Mouse (Mus musculus) cerebellum, adult 9-10 months (tissue): ENCODE measurements around the gene Cmtm1.
A peak's percentile ranks its signal among the peaks of the same experiment; 100 is the strongest.
"Not testable (repeated sequence)": the region's sequence is repeated elsewhere in the genome, so short reads cannot be mapped to it uniquely, and the experiment has no call there.

ENCODE experiments used
- DNase-seq: peaks from one replicate; pipeline ENCODE4 v3.0.0; 2022

Gene Cmtm1

GRCm38 (mm10) chr8:104313311-104313710 is 3.4 kb upstream of the Cmtm1 start:
- DNase-seq, result no peak

GRCm38 (mm10) chr8:104312023-104312422 is 2.1 kb upstream of the Cmtm1 start:
- not testable (repeated sequence) for DNase-seq

- DNase-seq, result not testable (repeated sequence)
These were observed 1.6 kb downstream of the Cmtm1 start for GRCm38 (mm10) chr8:104308341-104308740.

GRCm38 (mm10) chr8:104304962-104305361 is 5.0 kb downstream of the Cmtm1 start:
- no peak for DNase-seq

GRCm38 (mm10) chr8:104302536-104302935 is 7.4 kb downstream of the Cmtm1 start:
- DNase-seq, result not testable (repeated sequence)

- not testable (repeated sequence) for DNase-seq
These were observed 8.4 kb downstream of the Cmtm1 start for GRCm38 (mm10) chr8:104301577-104301976.

- no peak for DNase-seq
These were observed 15.5 kb downstream of the Cmtm1 start for GRCm38 (mm10) chr8:104294396-104294795.

GRCm38 (mm10) chr8:104293081-104293480 is 16.9 kb downstream of the Cmtm1 start, which contains the start of gene Cmtm2a:
Cmtm2a (minus strand) TSS chr8:104293181.
- DNase-seq, result not testable (repeated sequence)

- DNase-seq, result no peak
These were observed 41.0 kb downstream of the Cmtm1 start for GRCm38 (mm10) chr8:104268937-104269440.

- DNase-seq, result no peak
These were observed 41.6 kb downstream of the Cmtm1 start for GRCm38 (mm10) chr8:104268368-104268767.

GRCm38 (mm10) chr8:104264271-104264935 is 45.5 kb downstream of the Cmtm1 start:
- not testable (repeated sequence) for DNase-seq

- DNase-seq, result not testable (repeated sequence)
These were observed 48.1 kb downstream of the Cmtm1 start for GRCm38 (mm10) chr8:104261802-104262201.

- DNase-seq, result no peak
These were observed 56.9 kb downstream of the Cmtm1 start for GRCm38 (mm10) chr8:104253016-104253415.

GRCm38 (mm10) chr8:104251461-104251860 is 58.5 kb downstream of the Cmtm1 start:
- DNase-seq, result no peak

- DNase-seq, result peak; percentile 76
These were observed 59.2 kb downstream of the Cmtm1 start, which contains the start of gene Cklf for GRCm38 (mm10) chr8:104250439-104251367. Cklf (plus strand) TSS chr8:104250861.

GRCm38 (mm10) chr8:104249442-104249996 is 60.4 kb downstream of the Cmtm1 start:
- no peak for DNase-seq

- peak; percentile 58 for DNase-seq
These were observed 61.7 kb downstream of the Cmtm1 start, which contains the start of gene Tk2 for GRCm38 (mm10) chr8:104248276-104248675. Tk2 (minus strand) TSS chr8:104248558.

- DNase-seq, result peak; percentile 41
These were observed 62.1 kb downstream of the Cmtm1 start for GRCm38 (mm10) chr8:104247908-104248275.

GRCm38 (mm10) chr8:104247054-104247907 is 62.7 kb downstream of the Cmtm1 start:
- no peak for DNase-seq

- DNase-seq, result no peak
These were observed 63.3 kb downstream of the Cmtm1 start for GRCm38 (mm10) chr8:104246621-104247020.
